Mouse (Mus musculus) liver, adult 2 months (tissue): Measurements from ENCODE around the gene Atp8a2.

ENCODE experiments used
- CTCF ChIP-seq: fragments of 200-500 bp; IDR thresholded peaks from 2 replicates; pipeline ENCODE4 v1.5.1; 2011; ENCODE audit warnings: low read depth, low read length, control low read depth
- POLR2A ChIP-seq: fragments of 200-500 bp; IDR thresholded peaks from 2 replicates; pipeline ENCODE4 v1.6.1; 2011; ENCODE audit warnings: low read length, control low read depth; ENCODE audit not compliant: insufficient read depth; ENCODE audit errors: extremely low read depth

GRCm38 (mm10) chr14:59627142-59627680, 569.8 kb downstream of the Atp8a2 start:
- no peak for TF ChIP-seq CTCF
- TF ChIP-seq POLR2A: no peak
